8 mouse cellular contexts compared by ENCODE assay signal in the genomic region with DNA sequence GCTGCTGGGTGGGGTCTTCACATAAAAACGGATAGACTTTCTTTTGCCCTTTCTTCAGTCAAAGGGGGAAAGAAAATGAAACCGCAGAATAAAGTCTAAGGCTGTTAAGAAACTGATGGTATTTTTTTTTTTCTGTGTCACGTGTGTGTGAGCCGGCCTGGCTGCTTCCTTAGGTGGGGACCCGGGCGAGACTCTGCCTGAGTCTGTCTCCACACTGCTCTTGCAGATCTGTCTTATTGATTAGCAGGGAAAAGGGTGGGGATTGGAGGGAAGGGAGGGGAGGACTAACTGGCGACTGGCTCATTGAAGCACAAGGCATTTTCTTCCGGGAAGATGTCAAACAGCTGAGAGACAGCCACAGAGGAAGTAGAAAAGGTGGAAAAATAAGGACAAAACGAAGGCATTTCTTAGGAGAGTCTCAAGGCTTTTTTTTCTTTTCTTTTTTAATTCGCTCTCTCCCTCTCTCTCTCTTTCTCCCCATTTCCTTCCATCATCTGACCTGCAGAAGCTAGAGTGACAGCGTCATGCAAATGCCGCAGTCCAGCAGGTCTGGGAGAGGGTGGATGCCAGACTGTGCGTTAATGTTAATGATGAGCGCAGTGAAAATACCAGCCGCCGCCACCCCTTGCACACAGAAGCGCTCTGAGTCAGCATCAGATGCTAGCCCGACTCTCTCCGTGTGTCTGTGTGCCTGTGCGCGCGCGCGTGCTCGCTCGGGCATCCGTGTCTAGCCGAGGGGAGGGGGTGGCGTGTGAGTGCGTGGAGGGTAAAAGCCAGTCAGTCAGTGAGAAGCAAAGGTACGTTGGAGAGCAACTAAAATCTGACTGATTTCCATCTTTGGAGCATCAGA. TPM values are rescaled to one million over a fixed set of nuclear protein-coding genes. Genes with fewer than 3 reads are reported as not detected.
DNase-seq lines count a peak whose midpoint lies in the region; ATAC-seq lines count a peak whose summit lies in the region.

No protein-coding gene starts in this region.

- peak overlapping the region; percentile 38 for H3K4me3 ChIP-seq in hindbrain, embryonic 12.5 days

- peaks cover 27% of the 10 kb centered on the region for H3K4me1 ChIP-seq in hindbrain, embryonic 12.5 days

- 4% methylated on average over 31 of the region's 31 CpGs for WGBS in hindbrain, embryonic 12.5 days

- H3K9ac ChIP-seq in hindbrain, embryonic 12.5 days = peak overlapping the region; percentile 66

- H3K27ac ChIP-seq in hindbrain, embryonic 12.5 days = peak overlapping the region; percentile 97

- no peaks in the 10 kb centered on the region for H3K36me3 ChIP-seq in hindbrain, embryonic 12.5 days

- peak; percentile 11 for DNase-seq in WW6 (ENCODE audit: low read depth, low spot score)
- peak; percentile 92 for DNase-seq in cerebellum, adult 9-11 months
- DNase-seq in frontal cortex, postnatal 14 days (ENCODE audit: low spot score in 2 of 2) = peak; percentile 77 to 78
- peak; percentile 86 to 89 for DNase-seq in layer of hippocampus, postnatal 36 days
- DNase-seq in lung, postnatal 14 days = peak; percentile 52
- peak; percentile 46 for DNase-seq in retina, postnatal 7 days (ENCODE audit: low read depth, low spot score)
- DNase-seq in yolk sac, embryonic 10.5 days (ENCODE audit: low spot score) = peak; percentile 27

- ATAC-seq in hindbrain, embryonic 12.5 days (ENCODE audit: low FRiP score) = peak; percentile 92

- no peaks in the 10 kb centered on the region for H3K27me3 ChIP-seq in hindbrain, embryonic 12.5 days

- no peaks in the 10 kb centered on the region for H3K9me3 ChIP-seq in hindbrain, embryonic 12.5 days (replicated peaks)

- peak overlapping the region; percentile 63 for H3K4me2 ChIP-seq in hindbrain, embryonic 12.5 days (replicated peaks)

RNA-seq across cellular contexts. Expression of gene Gm11146, which starts 42.2 kb away (rescaled TPM):
- not detected in 2 replicates for polyA plus RNA-seq in hindbrain, embryonic 12.5 days (2016; fragmentation: Nextera tagmentation; extraction: Ambion mirVana)
- not detected for total RNA-seq in layer of hippocampus, postnatal 36 days (2021)

Comparison
In these comparisons a context has a peak if more than half of its experiments do, and no peak if none do; other contexts are left out.
1. Peak in every context shown above with its lines: DNase-seq, ATAC-seq, H3K4me3 ChIP-seq and H3K27ac ChIP-seq.
2. DNase-seq: peak in every context shown above with its lines; median percentile 92 in cerebellum, adult 9-11 months; 88 in layer of hippocampus, postnatal 36 days; 78 in frontal cortex, postnatal 14 days; 52 in lung, postnatal 14 days; 46 in retina, postnatal 7 days; 27 in yolk sac, embryonic 10.5 days; 11 in WW6.